Mouse (Mus musculus): ENCODE data around the gene Ripor2.

DNA sequence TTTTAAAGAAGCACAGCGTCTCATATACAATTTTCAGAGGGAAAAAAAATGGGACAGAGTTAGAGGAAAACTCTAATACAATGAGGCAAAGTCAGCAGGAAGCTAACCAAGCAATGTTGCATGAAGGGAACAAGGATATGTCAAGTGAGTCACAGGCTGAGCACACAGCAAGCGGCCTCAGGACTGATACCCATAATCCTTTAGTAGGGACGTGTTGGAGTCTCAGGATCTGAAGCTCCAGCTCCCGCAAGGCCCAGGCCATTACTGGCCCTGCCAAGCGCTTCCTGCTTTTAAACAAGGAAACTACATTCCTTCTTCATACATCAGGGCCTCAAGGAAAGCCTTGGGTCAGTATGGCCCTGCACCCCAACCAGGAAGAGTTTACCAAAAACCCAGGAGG, 120.1 kb downstream of the Ripor2 start:
- TF ChIP-seq CTCF (IDR thresholded peaks at IDR 0.05) (no peak), EP300 (IDR thresholded peaks at IDR 0.05) (no peak)
